ENCODE assay signal across 10 mouse cellular contexts in genomic region chr1:163280842-163281122, GRCm38 (mm10). TPM values are rescaled to one million over a fixed set of nuclear protein-coding genes. Genes with fewer than 3 reads are reported as not detected.
DNase-seq lines count a peak whose midpoint lies in the region; ATAC-seq and TF ChIP-seq lines count a peak whose summit lies in the region.
"Had no signal": no experiment of that assay in that cellular context is flagged by ENCODE, and none has a peak within 500 bp of the region (broad histone marks: within the 10 kb centered on the region; RNA-seq: fewer than 3 reads in every experiment).

No protein-coding gene starts in this region.

- no peak for DNase-seq in heart, embryonic 10.5 days (ENCODE audit: low spot score)
- DNase-seq in heart, postnatal 4 days, result no peak
- no peak for DNase-seq in lung, postnatal 0 days (ENCODE audit: low spot score)
- no peak for DNase-seq in kidney, adult 9 months
- DNase-seq: lung, postnatal 14 days had no signal

- H3K9me3 ChIP-seq in heart, embryonic 10.5 days, result no peaks in the 10 kb centered on the region
- no peaks in the 10 kb centered on the region for H3K9me3 ChIP-seq in lung, embryonic 15.5 days
- no peaks in the 10 kb centered on the region for H3K9me3 ChIP-seq in lung, postnatal 0 days (ENCODE audit: low read length)
- no peaks in the 10 kb centered on the region for H3K9me3 ChIP-seq in heart, embryonic 16.5 days (replicated peaks; ENCODE audit: control insufficient read depth, low read length)
- H3K9me3 ChIP-seq in neural tube, embryonic 15.5 days (replicated peaks), result no peaks in the 10 kb centered on the region
- H3K9me3 ChIP-seq: limb, embryonic 13.5 days had no signal

- no peak for ATAC-seq in lung, embryonic 15.5 days (ENCODE audit: borderline replicate concordance, extremely low read depth, low FRiP score, low TSS enrichment)
- no peak for ATAC-seq in lung, postnatal 0 days
- no peak for ATAC-seq in heart, embryonic 16.5 days (replicated peaks; ENCODE audit: extremely low read depth, insufficient read depth, low FRiP score)
- ATAC-seq in neural tube, embryonic 15.5 days (ENCODE audit: low FRiP score), result peak; percentile 42; the same call in 1 of the 2 replicates
- ATAC-seq: intestine, postnatal 0 days had no signal

- no peaks in the 10 kb centered on the region for H3K27me3 ChIP-seq in heart, embryonic 10.5 days (ENCODE audit: insufficient read depth, poor library complexity, severe bottlenecking)
- no peaks in the 10 kb centered on the region for H3K27me3 ChIP-seq in lung, embryonic 15.5 days
- no peaks in the 10 kb centered on the region for H3K27me3 ChIP-seq in lung, postnatal 0 days (replicated peaks; ENCODE audit: insufficient read depth, low read length)
- no peaks in the 10 kb centered on the region for H3K27me3 ChIP-seq in heart, embryonic 16.5 days (ENCODE audit: control insufficient read depth, insufficient read depth, low read length)
- H3K27me3 ChIP-seq in neural tube, embryonic 15.5 days (replicated peaks), result no peaks in the 10 kb centered on the region
- H3K27me3 ChIP-seq: limb, embryonic 13.5 days had no signal

- H3K4me3 ChIP-seq in heart, embryonic 10.5 days, result no peak overlapping the region
- no peak overlapping the region for H3K4me3 ChIP-seq in lung, embryonic 15.5 days
- no peak overlapping the region for H3K4me3 ChIP-seq in lung, postnatal 0 days (ENCODE audit: low read depth, low read length)
- H3K4me3 ChIP-seq in heart, embryonic 16.5 days (ENCODE audit: low read length), result no peak overlapping the region
- H3K4me3 ChIP-seq in neural tube, embryonic 15.5 days (replicated peaks), result no peak overlapping the region
- H3K4me3 ChIP-seq: limb, embryonic 13.5 days had no signal

- H3K4me2 ChIP-seq in lung, embryonic 15.5 days, result no peak overlapping the region
- H3K4me2 ChIP-seq in lung, postnatal 0 days (replicated peaks; ENCODE audit: low read depth, low read length), result no peak overlapping the region
- H3K4me2 ChIP-seq in heart, embryonic 16.5 days (ENCODE audit: low read depth, low read length), result no peak overlapping the region
- peak overlapping the region; percentile 22; the same call in 1 of the 2 replicates for H3K4me2 ChIP-seq in neural tube, embryonic 15.5 days

- no peak for TF ChIP-seq EP300 in lung, postnatal 0 days (IDR thresholded peaks at IDR 0.05)

- H3K9ac ChIP-seq in lung, embryonic 15.5 days, result no peak overlapping the region
- H3K9ac ChIP-seq in lung, postnatal 0 days (replicated peaks; ENCODE audit: low read depth), result no peak overlapping the region
- H3K9ac ChIP-seq in heart, embryonic 16.5 days (ENCODE audit: low read length), result 0 out of 2 replicates have a peak overlapping the region, but pooled peaks have one; percentile 20
- no peak overlapping the region for H3K9ac ChIP-seq in neural tube, embryonic 15.5 days (replicated peaks)
- H3K9ac ChIP-seq: limb, embryonic 13.5 days had no signal

- peaks cover 8% of the 10 kb centered on the region for H3K4me1 ChIP-seq in heart, embryonic 10.5 days
- peaks cover 4% of the 10 kb centered on the region; the same call in 1 of the 2 replicates for H3K4me1 ChIP-seq in lung, embryonic 15.5 days
- no peaks in the 10 kb centered on the region for H3K4me1 ChIP-seq in lung, postnatal 0 days (ENCODE audit: insufficient read depth, low read depth, low read length)
- H3K4me1 ChIP-seq in heart, embryonic 16.5 days (ENCODE audit: control insufficient read depth, insufficient read depth, low read length), result peaks cover 29% of the 10 kb centered on the region
- peaks cover 20% of the 10 kb centered on the region for H3K4me1 ChIP-seq in neural tube, embryonic 15.5 days

- no peak for TF ChIP-seq CTCF in lung, postnatal 0 days (IDR thresholded peaks at IDR 0.05)

- peak overlapping the region; percentile 19; the same call in 1 of the 2 replicates for H3K27ac ChIP-seq in heart, embryonic 10.5 days
- 0 out of 2 replicates have a peak overlapping the region, but pooled peaks have one; percentile 27 for H3K27ac ChIP-seq in lung, embryonic 15.5 days
- H3K27ac ChIP-seq in lung, postnatal 0 days (ENCODE audit: low read length), result no peak overlapping the region
- peak overlapping the region; percentile 88 for H3K27ac ChIP-seq in heart, embryonic 16.5 days (ENCODE audit: low read length)
- 0 out of 2 replicates have a peak overlapping the region, but pooled peaks have one; percentile 18 for H3K27ac ChIP-seq in neural tube, embryonic 15.5 days (replicated peaks)

- no peaks in the 10 kb centered on the region for H3K36me3 ChIP-seq in heart, embryonic 10.5 days
- H3K36me3 ChIP-seq in lung, embryonic 15.5 days, result no peaks in the 10 kb centered on the region
- H3K36me3 ChIP-seq in lung, postnatal 0 days (ENCODE audit: insufficient read depth, low read length), result no peaks in the 10 kb centered on the region
- no peaks in the 10 kb centered on the region for H3K36me3 ChIP-seq in heart, embryonic 16.5 days (ENCODE audit: control insufficient read depth, insufficient read depth)
- H3K36me3 ChIP-seq in neural tube, embryonic 15.5 days, result no peaks in the 10 kb centered on the region

- 50% methylated on average over 2 of the region's 2 CpGs for WGBS in heart, embryonic 10.5 days
- 31% methylated on average over 2 of the region's 2 CpGs for WGBS in lung, embryonic 15.5 days
- WGBS in lung, postnatal 0 days, result 59% methylated on average over 2 of the region's 2 CpGs
- 22% methylated on average over 2 of the region's 2 CpGs for WGBS in heart, embryonic 16.5 days
- 32% methylated on average over 2 of the region's 2 CpGs for whole genome bisulfite sequencing in neural tube, embryonic 15.5 days

RNA-seq across cellular contexts. Expression of gene Prrx1, which starts 32.7 kb away (rescaled TPM):
- polyA plus RNA-seq in heart, embryonic 10.5 days (2016; fragmentation: Nextera tagmentation; extraction: Ambion mirVana), result 7.9 and 20.3 TPM in 2 replicates
- 10 to 100 TPM; 32.7 to 34.2 TPM for total RNA-seq in heart, postnatal 4 days (2021)
- polyA plus RNA-seq in lung, embryonic 15.5 days (2015; fragmentation: Nextera tagmentation; extraction: Ambion mirVana), result 10.6 and 11.5 TPM in 2 replicates
- 3.6 and 4.6 TPM in 2 replicates for polyA plus RNA-seq in lung, postnatal 0 days (2015; fragmentation: Nextera tagmentation; extraction: Ambion mirVana)
- 9.3 and 11.1 TPM in 2 replicates for polyA plus RNA-seq in heart, embryonic 16.5 days (2015; fragmentation: Nextera tagmentation; extraction: Ambion mirVana)
- 4.8 and 6.2 TPM in 2 replicates for polyA plus RNA-seq in neural tube, embryonic 15.5 days (2015; fragmentation: Nextera tagmentation; extraction: Ambion mirVana)
